Mouse (Mus musculus): ENCODE measurements around the gene Mmp9.

DNA sequence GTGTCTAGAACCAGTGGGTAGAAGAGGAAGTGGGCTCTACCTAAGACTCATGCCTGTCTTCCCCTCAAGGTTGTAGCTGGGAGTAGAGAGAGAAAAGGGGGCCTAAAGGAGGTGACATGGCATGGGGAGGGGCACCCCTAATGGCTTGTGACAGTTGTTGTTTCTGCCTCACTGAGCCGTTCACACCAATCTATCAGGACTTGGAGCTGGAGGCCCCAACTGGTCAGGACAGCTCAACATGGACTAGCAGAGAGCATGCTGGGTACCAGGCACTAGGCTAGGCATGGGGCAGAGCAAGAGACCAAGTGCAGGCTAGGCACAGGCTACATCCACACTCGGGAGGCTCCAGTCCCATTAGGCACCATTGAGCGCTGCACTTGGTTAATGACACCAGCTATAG, 50.5 kb downstream of the Mmp9 start:
- TF ChIP-seq CTCF (IDR thresholded peaks at IDR 0.05; ENCODE audit: low read depth, low read length): no peak
- no peak for TF ChIP-seq EP300 (IDR thresholded peaks at IDR 0.05; ENCODE audit: insufficient read depth, low read depth, low read length)

Data from ES-Bruce4 (cell line).